Mouse (Mus musculus) adrenal gland, postnatal 25 days (tissue): ENCODE results near the gene Atxn1. TPM values are rescaled to one million over a fixed set of nuclear protein-coding genes. Genes with fewer than 3 reads are reported as not detected.

Source experiments
- DNase-seq: peaks from one replicate; pipeline ENCODE4 v3.0.0; 2021; ENCODE audit warnings: mixed read lengths
- total RNA-seq: library from RNA; stranded (reverse); gene quantifications from 2 replicates; pipeline ENCODE4 v1.2.3, GENCODE M21; 2021

The Atxn1 gene
- total RNA-seq, 1 experiment from 2014 or later: 63.2 TPM

DNA sequence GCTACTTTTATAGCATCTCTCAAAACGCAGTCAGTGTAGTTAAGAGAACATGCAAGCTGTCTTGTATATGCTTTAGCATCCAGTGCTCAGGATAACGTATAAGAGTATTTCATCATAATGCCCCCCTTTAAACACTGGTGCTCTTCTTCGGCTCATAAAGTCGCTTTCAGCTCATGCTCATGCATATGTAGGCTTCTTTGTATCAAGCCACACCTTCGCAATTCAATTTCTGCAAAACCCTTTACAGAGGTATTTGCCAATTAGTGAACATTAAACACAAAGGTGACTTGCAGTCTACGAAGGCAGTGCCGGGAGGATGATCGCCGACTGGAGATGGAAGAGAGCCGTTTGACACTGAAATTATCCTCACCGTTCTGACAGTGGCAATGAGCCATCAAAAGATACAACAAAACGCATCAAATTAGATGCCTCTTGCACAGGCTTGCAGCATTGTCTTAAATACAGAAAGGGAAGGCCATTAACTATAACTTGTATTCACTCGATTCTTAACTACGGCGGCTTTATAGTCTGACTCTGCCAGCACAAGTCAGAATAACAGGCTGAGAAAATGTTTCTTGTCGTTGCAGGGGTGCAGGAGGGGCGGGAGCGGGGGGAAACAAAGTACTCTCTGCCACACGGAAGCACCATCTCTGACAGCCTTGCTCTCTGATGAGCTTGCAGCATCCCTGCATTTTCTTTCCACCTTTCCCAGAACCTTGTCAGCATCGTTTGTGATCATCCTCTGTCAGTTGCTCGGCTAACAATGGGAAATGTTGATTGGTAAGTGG, 191.2 kb downstream of the Atxn1 start:
- DNase-seq: no peak

GRCm38 (mm10) chr13:45769757-45770156, 195.1 kb downstream of the Atxn1 start:
- DNase-seq: no peak

- DNase-seq: no peak
These were observed 196.6 kb downstream of the Atxn1 start for GRCm38 (mm10) chr13:45768250-45768649.

DNA sequence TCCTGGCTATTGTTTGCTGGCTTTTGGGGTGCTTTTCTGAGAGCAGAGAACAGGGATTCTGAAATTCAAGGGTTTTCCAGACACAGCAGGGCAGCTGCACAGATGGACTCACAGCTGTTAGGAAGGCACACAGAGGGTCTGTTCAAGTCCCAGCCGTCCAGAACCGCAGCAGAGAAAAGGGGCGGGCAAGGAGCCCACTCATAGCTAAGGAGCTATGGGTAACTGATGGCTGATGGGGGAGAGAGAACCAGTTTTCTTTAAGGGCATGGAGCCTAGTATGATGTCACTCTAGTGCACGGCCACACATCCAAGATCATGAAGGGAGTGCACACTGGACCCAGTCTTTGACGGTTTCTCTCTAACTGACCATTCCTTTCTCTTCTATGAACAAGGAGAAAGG, 200.5 kb downstream of the Atxn1 start:
- DNase-seq: no peak

GRCm38 (mm10) chr13:45762278-45762677, 202.5 kb downstream of the Atxn1 start:
- no peak for DNase-seq

GRCm38 (mm10) chr13:45754483-45754882, 210.3 kb downstream of the Atxn1 start:
- no peak for DNase-seq

- DNase-seq: no peak
These were observed 212.3 kb downstream of the Atxn1 start for GRCm38 (mm10) chr13:45752498-45752897.

DNA sequence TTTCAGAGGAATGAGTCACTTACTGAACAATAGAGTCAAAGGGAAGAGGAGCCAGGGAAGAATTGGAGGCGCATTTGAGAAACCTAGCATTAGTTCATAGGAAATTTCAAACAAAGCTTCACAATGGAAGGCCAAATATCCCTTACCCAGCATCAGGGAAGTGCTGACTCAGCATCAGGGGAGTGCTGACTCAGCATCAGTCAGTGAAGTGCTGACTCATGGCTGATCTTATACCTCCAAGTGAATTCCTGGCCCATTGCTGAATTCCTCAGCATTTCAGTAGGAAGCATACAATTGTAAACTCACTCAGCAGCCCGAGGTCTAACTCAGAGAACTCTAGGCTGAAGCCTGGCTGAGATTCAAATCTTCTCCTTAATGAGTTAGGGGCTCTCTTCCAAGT, 213.6 kb downstream of the Atxn1 start:
- DNase-seq: peak; percentile 56

- no peak for DNase-seq
These were observed 214.2 kb downstream of the Atxn1 start for GRCm38 (mm10) chr13:45750627-45751026.

DNA sequence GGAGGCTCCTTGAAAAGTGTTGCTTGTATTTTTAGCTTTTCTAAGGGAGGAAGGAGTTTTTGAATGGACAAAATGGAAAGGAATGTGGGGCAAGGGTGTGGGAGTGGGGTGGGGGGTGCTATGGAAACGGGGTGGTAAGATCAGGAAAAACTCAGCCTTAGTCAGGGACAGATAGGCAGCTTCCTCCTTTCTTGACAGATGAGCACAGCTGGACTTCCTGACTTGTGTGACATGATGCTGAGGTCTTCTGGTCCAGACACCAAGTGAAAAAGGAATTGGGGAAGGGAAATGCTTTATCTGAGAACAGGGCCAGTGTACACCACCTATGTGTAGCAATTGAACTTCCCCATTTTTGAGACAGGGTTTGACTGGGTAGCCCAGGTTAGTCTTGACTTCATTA, 214.9 kb downstream of the Atxn1 start:
- no peak for DNase-seq

GRCm38 (mm10) chr13:45749222-45749621, 215.6 kb downstream of the Atxn1 start:
- no peak for DNase-seq

DNA sequence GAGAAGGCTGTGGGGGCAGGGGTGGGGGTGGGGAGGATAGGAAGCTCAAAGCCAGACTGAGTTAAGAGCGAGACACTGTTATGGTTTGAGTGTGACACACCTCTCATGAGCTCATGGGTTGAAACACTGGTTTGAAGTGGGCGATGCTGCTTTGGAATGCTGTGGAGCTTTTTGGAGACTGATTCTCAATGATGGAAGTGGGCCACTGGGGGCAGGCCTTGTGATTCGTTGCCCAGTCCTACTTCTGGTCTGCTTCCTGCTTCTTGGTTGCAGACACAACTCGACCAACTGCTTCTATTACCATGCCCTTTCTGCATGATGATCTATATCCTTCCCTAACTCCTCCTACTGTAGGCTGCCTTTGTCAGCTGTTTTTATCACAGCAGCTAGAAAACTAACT, 216.1 kb downstream of the Atxn1 start:
- DNase-seq: no peak

DNA sequence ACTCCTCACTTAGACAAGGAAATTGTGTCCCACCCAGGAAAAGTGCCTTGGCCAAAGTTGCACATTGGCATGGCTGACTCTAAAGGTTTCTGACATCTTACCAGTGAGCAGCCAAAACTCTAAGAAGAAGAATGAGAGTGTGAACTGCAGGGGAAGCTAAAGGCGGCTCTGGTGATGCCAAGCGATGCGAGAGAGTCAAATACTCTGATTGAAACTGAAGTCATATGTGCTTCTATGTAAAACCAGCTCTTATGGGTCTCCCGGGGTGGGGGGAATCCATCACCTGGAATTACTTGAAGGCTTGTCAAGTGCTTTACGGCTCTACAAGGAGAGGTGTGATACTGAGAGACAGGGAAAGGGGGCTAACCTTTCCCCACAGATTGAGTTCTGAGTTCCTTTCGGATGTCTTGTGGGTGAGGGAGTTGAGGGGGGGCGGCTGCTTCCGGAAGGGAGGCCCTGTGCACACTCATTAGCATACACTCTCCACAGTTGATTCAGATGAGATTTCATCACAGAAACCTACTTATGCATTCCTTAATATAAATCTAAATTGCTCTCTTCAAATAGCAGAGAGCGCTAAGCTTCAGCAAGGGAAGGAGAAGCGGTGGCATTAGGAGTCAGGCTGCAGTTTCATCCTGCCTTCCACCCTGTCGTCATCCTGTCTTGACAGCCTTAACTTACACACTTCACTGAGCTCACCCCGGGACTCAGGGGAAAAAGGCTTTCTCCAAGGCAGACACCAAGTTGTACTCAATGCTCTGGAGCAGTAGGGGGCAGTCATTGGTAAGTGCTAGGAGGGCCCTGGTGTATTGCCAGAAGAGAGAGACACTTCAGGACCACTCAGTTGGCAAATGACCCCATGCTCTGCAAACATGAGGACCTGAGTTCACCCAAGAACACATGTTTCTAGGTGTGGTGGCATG, 218.7 kb downstream of the Atxn1 start:
- no peak for DNase-seq

GRCm38 (mm10) chr13:45744803-45745432, 219.9 kb downstream of the Atxn1 start:
- no peak for DNase-seq

DNA sequence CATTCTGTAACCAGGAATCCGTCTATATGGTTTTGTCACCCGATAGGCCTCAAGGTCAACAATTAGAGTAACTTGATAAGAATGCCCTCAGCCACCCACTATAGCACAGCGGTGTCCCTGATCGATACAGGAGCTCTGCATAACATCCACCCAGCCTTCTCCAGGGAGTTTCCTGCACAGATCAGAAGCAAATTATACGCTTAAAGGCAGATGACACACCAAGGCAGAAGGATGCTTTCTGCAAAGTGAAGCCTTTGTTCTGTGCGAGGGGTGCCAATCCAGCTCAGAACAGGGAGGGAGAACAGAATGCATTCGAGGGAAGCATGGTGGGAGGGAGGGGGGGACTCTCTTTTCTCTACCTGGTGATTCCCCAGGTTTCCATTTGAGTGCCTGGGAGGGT, 221.0 kb downstream of the Atxn1 start:
- DNase-seq: no peak

DNA sequence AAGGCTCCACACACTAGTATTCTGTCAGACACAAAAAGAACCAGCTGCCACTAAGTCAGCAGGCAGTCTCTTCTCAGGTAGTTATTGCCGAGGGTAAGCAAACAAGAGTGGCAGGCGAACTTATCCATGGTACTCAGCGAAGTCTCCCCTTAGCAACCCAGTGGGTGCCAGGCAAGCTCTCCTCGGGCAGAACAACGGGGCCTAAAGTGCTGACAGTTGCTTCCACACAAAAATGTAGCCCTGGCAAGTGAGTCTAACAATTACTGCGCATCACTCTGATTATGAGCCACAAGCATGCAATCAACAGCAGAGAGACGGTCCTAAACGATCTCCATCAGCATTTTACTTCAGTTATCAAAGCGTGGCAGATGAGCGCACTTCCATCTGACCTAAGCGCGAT, 224.4 kb downstream of the Atxn1 start:
- no peak for DNase-seq

DNA sequence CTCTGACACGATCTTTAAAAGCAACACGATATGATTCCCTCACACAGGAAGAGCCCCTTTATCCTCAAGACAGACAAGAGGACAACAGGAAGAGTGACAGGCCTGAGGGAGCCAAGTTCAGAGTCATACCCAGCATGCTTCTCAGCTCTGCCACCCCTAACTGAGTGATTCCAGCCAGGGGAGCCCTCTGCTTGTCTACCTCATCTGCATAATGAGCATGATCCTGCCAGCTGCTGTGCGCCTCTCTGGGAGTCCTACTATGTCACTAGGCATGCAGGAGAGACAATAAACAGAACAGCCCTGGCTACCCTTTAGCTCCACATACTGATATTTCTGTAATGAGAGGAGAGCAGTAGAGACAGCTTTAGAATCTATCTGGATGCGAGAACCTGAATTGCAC, 228.6 kb downstream of the Atxn1 start:
- DNase-seq: no peak

GRCm38 (mm10) chr13:45735802-45736201, 229.0 kb downstream of the Atxn1 start:
- DNase-seq: no peak

DNA sequence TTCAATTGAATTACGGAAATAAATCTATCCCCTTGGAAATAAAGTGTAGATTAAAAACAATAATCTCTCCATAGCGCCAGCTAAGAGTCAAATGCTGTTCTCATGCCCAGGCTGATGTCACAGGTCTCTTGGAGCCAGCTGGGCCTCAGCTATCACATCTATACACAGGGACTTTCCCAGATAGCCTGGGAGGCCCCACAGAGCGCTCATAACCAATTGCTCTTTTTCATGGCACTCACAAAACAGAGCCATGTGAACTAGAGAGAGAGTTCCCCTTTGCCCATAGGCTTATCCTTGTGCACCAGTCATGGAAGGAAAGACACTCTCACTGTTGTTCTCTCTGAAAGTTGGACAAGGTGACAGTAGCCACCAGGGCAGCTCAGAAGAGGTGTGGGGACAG, 230.3 kb downstream of the Atxn1 start:
- DNase-seq: no peak

GRCm38 (mm10) chr13:45732590-45732989, 232.2 kb downstream of the Atxn1 start:
- DNase-seq: no peak

DNA sequence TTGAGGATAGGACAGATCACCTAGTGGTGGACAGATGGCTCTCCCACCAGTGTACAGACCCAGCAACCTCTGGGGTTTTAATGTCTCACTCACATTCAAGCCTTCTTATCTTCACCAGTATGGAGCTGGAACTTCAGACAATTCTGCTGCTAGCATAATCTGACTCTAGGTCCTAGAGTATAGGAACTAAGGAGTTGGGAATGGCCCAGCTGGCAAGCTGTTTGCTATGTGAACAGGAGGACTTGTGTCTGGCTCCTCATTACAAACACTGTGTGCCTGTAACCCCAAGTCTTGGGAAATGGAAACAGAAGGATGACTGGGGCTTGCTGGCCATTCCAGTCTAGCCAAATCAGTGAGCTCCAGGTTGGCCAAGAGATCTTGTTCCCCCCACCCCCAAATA, 237.9 kb downstream of the Atxn1 start:
- DNase-seq: no peak

GRCm38 (mm10) chr13:45726181-45726580, 238.6 kb downstream of the Atxn1 start:
- DNase-seq: no peak
